Mouse (Mus musculus): ENCODE measurements around the gene Sik3.
A peak's percentile ranks its signal among the peaks of the same experiment; 100 is the strongest.

Gene Sik3

GRCm38 (mm10) chr9:46235649-46236048, 223.0 kb downstream of the Sik3 start:
- DNase-seq = peak; percentile 45

GRCm38 (mm10) chr9:46238850-46239249, 226.2 kb downstream of the Sik3 start:
- no peak for DNase-seq

- DNase-seq = peak; percentile 46
Measured at GRCm38 (mm10) chr9:46240526-46241153, 228.0 kb downstream of the Sik3 start, which contains the start of gene Apoa4. Gene Apoa4, plus strand, starts transcription at chr9:46240696.

- no peak for DNase-seq
Measured at GRCm38 (mm10) chr9:46241818-46242217, 229.2 kb downstream of the Sik3 start.

- DNase-seq = no peak
Measured at GRCm38 (mm10) chr9:46243122-46243521, 230.5 kb downstream of the Sik3 start.

GRCm38 (mm10) chr9:46243584-46243983, 231.0 kb downstream of the Sik3 start:
- no peak for DNase-seq

GRCm38 (mm10) chr9:46246752-46247324, 234.2 kb downstream of the Sik3 start:
- DNase-seq = peak; percentile 66

- DNase-seq = no peak
Measured at GRCm38 (mm10) chr9:46256177-46256576, 243.6 kb downstream of the Sik3 start.

- DNase-seq = no peak
Measured at GRCm38 (mm10) chr9:46256658-46257385, 244.2 kb downstream of the Sik3 start.

- DNase-seq = no peak
Measured at GRCm38 (mm10) chr9:46257546-46257945, 244.9 kb downstream of the Sik3 start.

GRCm38 (mm10) chr9:46259111-46259510, 246.5 kb downstream of the Sik3 start:
- no peak for DNase-seq

- DNase-seq = peak; percentile 23
Measured at GRCm38 (mm10) chr9:46261131-46261530, 248.5 kb downstream of the Sik3 start.

GRCm38 (mm10) chr9:46268343-46268873, 255.8 kb downstream of the Sik3 start, which contains the start of gene Apoa5:
Gene Apoa5, plus strand, starts transcription at chr9:46268633.
- DNase-seq = no peak

- DNase-seq = no peak
Measured at GRCm38 (mm10) chr9:46269125-46269524, 256.5 kb downstream of the Sik3 start.

- no peak for DNase-seq
Measured at GRCm38 (mm10) chr9:46270782-46271181, 258.2 kb downstream of the Sik3 start.

GRCm38 (mm10) chr9:46272070-46272469, 259.4 kb downstream of the Sik3 start:
- no peak for DNase-seq

GRCm38 (mm10) chr9:46272677-46273454, 260.2 kb downstream of the Sik3 start, which contains the start of gene Zpr1:
Gene Zpr1, plus strand, starts transcription at chr9:46273064.
- DNase-seq = peak; percentile 90

All from kidney, adult 18-20 months (tissue).